8 mouse cellular contexts compared by ENCODE assay signal in the genomic region with DNA sequence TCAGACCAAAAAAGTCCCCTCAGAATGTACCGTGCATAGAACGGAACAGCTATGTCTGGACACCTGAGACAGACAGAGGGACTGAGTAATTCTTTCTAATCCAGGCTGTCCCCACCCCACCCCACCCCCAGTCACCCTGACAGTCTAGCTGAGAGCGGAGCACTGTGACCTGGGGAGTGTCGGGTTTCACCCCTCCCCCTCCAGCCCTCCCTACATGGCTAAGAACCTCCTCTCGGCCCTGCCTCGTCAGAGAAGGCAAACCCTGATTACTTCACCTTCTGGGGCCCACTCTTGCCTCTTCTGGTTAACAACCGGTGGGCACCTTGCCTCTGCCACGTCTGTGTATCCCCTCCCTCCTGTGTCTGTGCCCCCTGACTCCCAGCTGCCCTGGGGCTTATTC. TPM values are rescaled to one million over a fixed set of nuclear protein-coding genes. Genes with fewer than 3 reads are reported as not detected.
A peak's percentile ranks its signal among the peaks of the same experiment; 100 is the strongest.
DNase-seq lines count a peak whose midpoint lies in the region.

No protein-coding gene starts in this region.

- intact Hi-C loops in left cerebral cortex, postnatal 36 days (cut with DNase I), result no loop called here

- H3K9me3 ChIP-seq in heart, embryonic 10.5 days, result no peaks in the 10 kb centered on the region

- no peaks in the 10 kb centered on the region for H3K36me3 ChIP-seq in heart, embryonic 10.5 days

- DNase-seq in urinary bladder, postnatal 14 days (ENCODE audit: low spot score), result peak; percentile 59
- no peak for DNase-seq in urinary bladder, postnatal 25 days (ENCODE audit: low spot score)
- DNase-seq in heart, embryonic 10.5 days (ENCODE audit: low spot score), result peak; percentile 89
- DNase-seq in kidney, postnatal 10 days, result peak; percentile 66
- DNase-seq in mesoderm, embryonic 11.5 days (ENCODE audit: low read depth, low spot score), result peak; percentile 80
- DNase-seq in spleen, postnatal 36 days (ENCODE audit: low spot score in 2 of 2), result no peak
- no peak for DNase-seq in left cerebral cortex, postnatal 36 days (ENCODE audit: low spot score in 2 of 2)
- no peak for DNase-seq in spleen, adult 12 weeks (ENCODE audit: low spot score)

- no peaks in the 10 kb centered on the region; the same call in 1 of the 2 replicates for H3K27me3 ChIP-seq in heart, embryonic 10.5 days (ENCODE audit: insufficient read depth, poor library complexity, severe bottlenecking)

- H3K27ac ChIP-seq in heart, embryonic 10.5 days, result peak overlapping the region; percentile 86

- H3K4me1 ChIP-seq in heart, embryonic 10.5 days, result peaks cover 62% of the 10 kb centered on the region

- WGBS in heart, embryonic 10.5 days, result 0% methylated on average over 8 of the region's 8 CpGs

- peak overlapping the region; percentile 35 for H3K4me3 ChIP-seq in heart, embryonic 10.5 days

RNA-seq across cellular contexts. Expression of a gene that starts 7.7 kb away (rescaled TPM):
- polyA plus RNA-seq in heart, embryonic 10.5 days (2016; fragmentation: Nextera tagmentation; extraction: Ambion mirVana), result 8.8 and 9.1 TPM in 2 replicates
- total RNA-seq in left cerebral cortex, postnatal 36 days (2021), result 10 to 100 TPM; 68.3 to 92.3 TPM

Comparison
In these comparisons a context has a peak if more than half of its experiments do, and no peak if none do; other contexts are left out.
1. DNase-seq: peak in urinary bladder, postnatal 14 days (single experiment), heart, embryonic 10.5 days (single experiment), kidney, postnatal 10 days (single experiment) and mesoderm, embryonic 11.5 days (single experiment); none in urinary bladder, postnatal 25 days (single experiment), spleen, postnatal 36 days (0 of 2), left cerebral cortex, postnatal 36 days (0 of 2) and spleen, adult 12 weeks (single experiment).